Mouse (Mus musculus) liver, embryonic 14.5 days (tissue): ENCODE measurements around the gene Artn.

ENCODE experiments used
- CTCF ChIP-seq: IDR thresholded peaks from 2 replicates; pipeline ENCODE4 v1.5.1; 2016; ENCODE audit warnings: antibody characterized with exemption, low read depth, control low read depth
- EP300 ChIP-seq: IDR thresholded peaks from 2 replicates; pipeline ENCODE4 v1.6.1; 2016; ENCODE audit warnings: antibody characterized with exemption, low read depth

DNA sequence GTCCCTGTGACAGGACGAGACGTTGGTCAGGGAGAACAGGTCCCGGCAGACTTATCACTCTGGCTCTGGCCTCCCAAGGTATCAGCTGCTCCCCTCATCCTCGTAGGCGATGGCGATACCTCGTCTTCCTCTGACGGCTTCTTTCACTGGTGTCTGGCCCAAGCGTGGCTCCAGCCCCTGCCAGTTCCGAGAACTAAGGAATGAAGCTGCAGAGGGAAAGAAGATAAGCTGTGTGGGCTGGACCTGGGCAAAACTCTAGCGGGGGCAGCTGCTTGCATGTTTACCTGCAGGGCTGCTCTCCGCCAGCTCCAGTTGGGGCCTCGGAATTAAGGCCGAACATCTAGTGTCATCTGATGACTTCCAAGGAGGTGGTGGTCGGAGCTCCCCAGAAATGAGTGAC lies 40.1 kb downstream of the Artn start:
- TF ChIP-seq EP300: no peak
- TF ChIP-seq CTCF: no peak
